Mouse (Mus musculus) thymus, adult 18-20 months (tissue): ENCODE measurements around the gene Rims1.

Source experiments
- DNase-seq, 2 experiments: peaks; one replicate each; pipeline ENCODE4 v3.0.0; 2022; ENCODE audit warnings: mixed read lengths in 2 of 2

The Rims1 gene

GRCm38 (mm10) chr1:22546273-22546672, 259.5 kb downstream of the Rims1 start:
- no peak for DNase-seq

- no peak for DNase-seq
These were observed 267.7 kb downstream of the Rims1 start for GRCm38 (mm10) chr1:22538129-22538528.

GRCm38 (mm10) chr1:22536776-22537175, 269.0 kb downstream of the Rims1 start:
- DNase-seq, result no peak

- no peak for DNase-seq
These were observed 270.7 kb downstream of the Rims1 start for GRCm38 (mm10) chr1:22535049-22535448.

GRCm38 (mm10) chr1:22533146-22534096, 272.4 kb downstream of the Rims1 start:
- DNase-seq, result no peak

- DNase-seq, result no peak
These were observed 290.7 kb downstream of the Rims1 start for GRCm38 (mm10) chr1:22515103-22515502.

GRCm38 (mm10) chr1:22512421-22512820, 293.4 kb downstream of the Rims1 start:
- no peak for DNase-seq

- no peak for DNase-seq
These were observed 294.2 kb downstream of the Rims1 start for GRCm38 (mm10) chr1:22511614-22512013.

- no peak for DNase-seq
These were observed 296.8 kb downstream of the Rims1 start for GRCm38 (mm10) chr1:22508735-22509615.

GRCm38 (mm10) chr1:22487270-22487864, 318.4 kb downstream of the Rims1 start:
- DNase-seq, result no peak

GRCm38 (mm10) chr1:22476220-22476619, 329.6 kb downstream of the Rims1 start:
- no peak for DNase-seq

GRCm38 (mm10) chr1:22467033-22467432, 338.8 kb downstream of the Rims1 start:
- no peak for DNase-seq

GRCm38 (mm10) chr1:22466597-22466996, 339.2 kb downstream of the Rims1 start:
- DNase-seq, result no peak

- DNase-seq, result no peak
These were observed 381.8 kb downstream of the Rims1 start for GRCm38 (mm10) chr1:22424020-22424419.

- no peak for DNase-seq
These were observed 383.7 kb downstream of the Rims1 start for GRCm38 (mm10) chr1:22422102-22422501.

- DNase-seq, result no peak
These were observed 395.6 kb downstream of the Rims1 start for GRCm38 (mm10) chr1:22410173-22410572.

- DNase-seq, result no peak
These were observed 419.4 kb downstream of the Rims1 start for GRCm38 (mm10) chr1:22386361-22386760.

GRCm38 (mm10) chr1:22377652-22378051, 428.1 kb downstream of the Rims1 start:
- DNase-seq, result no peak

- DNase-seq, result no peak
These were observed 428.7 kb downstream of the Rims1 start for GRCm38 (mm10) chr1:22377062-22377461.

GRCm38 (mm10) chr1:22356209-22356608, 449.6 kb downstream of the Rims1 start:
- DNase-seq, result no peak

GRCm38 (mm10) chr1:22353687-22354086, 452.1 kb downstream of the Rims1 start:
- no peak for DNase-seq

- no peak for DNase-seq
These were observed 466.9 kb downstream of the Rims1 start for GRCm38 (mm10) chr1:22338914-22339313.
